Mouse (Mus musculus): ENCODE results near the gene Tnfrsf4. TPM values are rescaled to one million over a fixed set of nuclear protein-coding genes. Genes with fewer than 3 reads are reported as not detected.

Gene Tnfrsf4
- polyA plus RNA-seq, 1 experiment from 2014 or later = 0.39 TPM

DNA sequence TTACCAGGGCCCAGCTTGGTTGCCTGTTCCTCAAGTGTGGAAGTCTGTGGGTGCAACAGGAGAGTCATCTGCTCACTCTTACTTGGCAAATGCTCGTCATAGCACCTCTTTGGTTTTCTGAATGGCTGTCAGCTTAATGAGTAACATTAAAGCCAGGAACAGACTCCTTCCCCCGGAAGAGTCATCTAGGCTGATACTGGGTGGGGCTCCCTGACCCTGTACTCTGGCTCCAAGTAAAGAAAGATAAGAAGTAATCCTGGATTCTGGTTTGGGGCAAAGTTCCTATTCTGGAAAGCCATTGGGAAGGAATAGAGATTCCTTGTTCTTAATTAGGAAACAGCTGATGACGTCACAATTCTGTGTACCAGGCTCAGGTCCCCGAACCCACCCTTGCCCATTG lies 40.5 kb downstream of the Tnfrsf4 start:
- Histone ChIP-seq H3K9me3 (no peaks in the 10 kb centered on the region), H3K27me3 (no peaks in the 10 kb centered on the region), H3K4me3 (no peak overlapping the region), H3K9ac (no peak overlapping the region), H3K36me3 (no peaks in the 10 kb centered on the region), H3K27ac (no peak overlapping the region), H3K4me1 (peaks cover 12% of the 10 kb centered on the region; the same call in 1 of the 2 replicates), H3K4me2 (no peak overlapping the region)
- no peak for ATAC-seq (ENCODE audit: borderline replicate concordance, extremely low read depth, low FRiP score, low TSS enrichment)
- 73% methylated on average over 4 of the region's 4 CpGs for WGBS

DNA sequence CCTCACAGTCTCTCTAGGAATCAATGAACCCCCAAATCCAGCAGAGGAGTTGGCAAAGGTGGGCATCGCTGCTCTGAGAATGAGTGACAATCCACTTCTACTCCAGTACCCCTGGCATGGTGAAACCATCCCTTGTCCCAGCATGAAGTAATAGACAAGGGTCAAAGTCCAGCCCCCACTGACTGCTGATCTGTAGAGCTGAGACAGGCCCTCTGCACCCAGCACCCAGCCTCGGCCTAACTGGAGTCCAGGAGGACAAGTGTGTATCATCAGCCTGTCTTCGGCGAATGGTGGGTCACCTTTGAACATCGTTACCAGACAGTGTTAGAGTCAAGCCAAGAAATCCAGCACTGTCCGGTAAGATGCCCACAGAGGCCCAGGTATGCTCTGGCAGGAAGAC lies 41.0 kb downstream of the Tnfrsf4 start:
- Histone ChIP-seq H3K36me3 (no peaks in the 10 kb centered on the region), H3K27ac (no peak overlapping the region), H3K9me3 (no peaks in the 10 kb centered on the region), H3K4me3 (no peak overlapping the region), H3K27me3 (no peaks in the 10 kb centered on the region), H3K4me2 (no peak overlapping the region), H3K9ac (no peak overlapping the region), H3K4me1 (peaks cover 12% of the 10 kb centered on the region; the same call in 1 of the 2 replicates)
- no peak for ATAC-seq (ENCODE audit: borderline replicate concordance, extremely low read depth, low FRiP score, low TSS enrichment)
- WGBS = 90% methylated on average over 6 of the region's 6 CpGs

DNA sequence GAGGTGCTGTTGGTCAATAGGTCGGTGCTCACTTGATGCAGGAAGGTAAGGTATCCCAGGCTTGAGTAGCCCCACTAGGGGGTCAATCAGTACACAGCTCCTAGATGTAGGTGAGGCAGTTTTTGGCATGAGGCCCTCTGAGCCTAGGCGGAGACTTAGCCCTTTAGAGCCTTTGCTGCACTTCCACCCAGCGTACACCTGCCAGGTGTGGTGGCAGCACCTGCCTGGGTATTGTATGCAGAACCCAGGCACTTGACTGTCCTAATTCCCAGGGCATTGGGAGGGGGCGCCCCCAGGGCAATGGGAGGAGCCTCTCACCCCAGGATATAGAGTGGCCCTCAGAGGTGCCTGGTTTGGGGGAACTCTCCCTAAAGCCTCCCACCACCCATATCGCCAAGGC lies 41.5 kb downstream of the Tnfrsf4 start:
- H3K9me3 ChIP-seq = no peaks in the 10 kb centered on the region
- no peaks in the 10 kb centered on the region for H3K36me3 ChIP-seq
- ATAC-seq (ENCODE audit: borderline replicate concordance, extremely low read depth, low FRiP score, low TSS enrichment) = no peak
- H3K4me1 ChIP-seq = peaks cover 15% of the 10 kb centered on the region; the same call in 1 of the 2 replicates
- H3K27ac ChIP-seq = no peak overlapping the region
- no peak overlapping the region for H3K9ac ChIP-seq
- no peak overlapping the region for H3K4me2 ChIP-seq
- H3K27me3 ChIP-seq = no peaks in the 10 kb centered on the region
- 74% methylated on average over 5 of the region's 5 CpGs for WGBS
- H3K4me3 ChIP-seq = no peak overlapping the region

DNA sequence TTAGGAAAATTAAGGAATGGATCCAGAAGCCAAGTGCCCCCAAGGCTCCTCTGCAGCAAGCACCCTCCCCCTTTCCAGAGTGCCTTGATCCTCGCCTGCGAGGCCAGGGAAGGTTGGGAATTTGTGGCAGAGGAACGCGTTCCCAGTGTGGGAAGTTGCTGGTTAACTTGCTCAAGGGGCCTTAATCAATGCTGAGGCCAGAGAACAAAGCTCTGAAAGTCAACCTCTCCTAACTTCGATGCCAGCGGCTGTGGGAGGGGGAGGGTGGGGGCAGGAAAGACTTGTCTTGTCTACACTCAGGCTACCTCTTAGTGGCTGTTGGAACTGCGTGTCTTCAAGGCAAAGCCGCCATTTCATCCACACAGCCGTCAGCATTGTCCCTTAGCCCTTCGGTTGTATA lies 44.1 kb downstream of the Tnfrsf4 start:
- peak overlapping the region; percentile 46 for H3K4me3 ChIP-seq
- peak overlapping the region; percentile 55 for H3K27ac ChIP-seq
- no peak for ATAC-seq (ENCODE audit: borderline replicate concordance, extremely low read depth, low FRiP score, low TSS enrichment)
- peak overlapping the region; percentile 31; the same call in 1 of the 2 replicates for H3K9ac ChIP-seq
- H3K27me3 ChIP-seq = no peaks in the 10 kb centered on the region
- H3K4me1 ChIP-seq = peaks cover 11% of the 10 kb centered on the region; the same call in 1 of the 2 replicates
- no peaks in the 10 kb centered on the region for H3K36me3 ChIP-seq
- 46% methylated on average over 10 of the region's 10 CpGs for WGBS
- peak overlapping the region; percentile 49 for H3K4me2 ChIP-seq
- H3K9me3 ChIP-seq = no peaks in the 10 kb centered on the region

DNA sequence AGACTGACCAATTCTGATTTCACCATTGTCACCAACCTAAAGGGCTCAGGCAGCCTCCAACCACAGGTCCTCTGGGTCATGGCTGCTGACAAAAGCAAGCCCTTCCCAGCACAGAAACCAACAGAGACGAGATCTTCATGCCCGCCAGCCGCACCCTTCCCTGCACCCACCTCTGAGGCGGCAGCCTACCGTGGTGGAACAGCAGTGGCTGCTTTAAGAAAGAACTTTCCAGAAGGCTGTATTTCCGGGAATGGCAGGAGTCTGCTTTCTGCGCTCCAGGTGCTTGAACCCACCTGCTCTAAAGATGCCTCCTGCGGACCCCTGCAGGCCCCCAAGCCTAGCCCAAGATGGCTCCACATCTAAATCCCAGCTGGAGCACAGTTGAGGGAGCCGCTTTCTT lies 45.2 kb downstream of the Tnfrsf4 start:
- 55% methylated on average over 9 of the region's 9 CpGs for WGBS
- Histone ChIP-seq H3K4me2 (peak overlapping the region; percentile 49), H3K27ac (peak overlapping the region; percentile 96), H3K27me3 (no peaks in the 10 kb centered on the region), H3K9ac (peak overlapping the region; percentile 55), H3K9me3 (no peaks in the 10 kb centered on the region), H3K36me3 (no peaks in the 10 kb centered on the region), H3K4me1 (peaks cover 15% of the 10 kb centered on the region; the same call in 1 of the 2 replicates), H3K4me3 (peak overlapping the region; percentile 46)
- no peak for ATAC-seq (ENCODE audit: borderline replicate concordance, extremely low read depth, low FRiP score, low TSS enrichment)

DNA sequence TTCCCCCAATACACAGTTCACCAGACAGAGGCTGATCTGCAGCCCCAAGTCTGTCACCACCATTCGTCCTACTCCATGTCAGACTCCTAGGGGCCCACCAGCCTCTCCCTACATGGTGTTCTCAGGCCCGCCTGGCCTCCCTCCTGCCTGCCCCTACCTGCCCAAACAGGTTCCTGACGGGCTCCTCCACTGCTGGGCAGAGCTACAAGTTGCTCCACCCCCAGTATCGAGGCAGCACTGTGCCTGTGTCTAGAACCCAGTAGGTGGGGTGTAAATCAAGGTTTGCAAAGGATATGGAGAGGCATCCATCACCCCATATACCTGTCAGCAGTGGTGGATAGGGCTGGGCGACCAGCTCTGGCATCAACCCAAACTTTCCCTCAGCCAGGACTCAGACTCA lies 45.6 kb downstream of the Tnfrsf4 start, which contains the start of gene Ttll10:
Gene Ttll10, minus strand, starts transcription at position 154 of the 400 bp plus-strand sequence.
- H3K4me3 ChIP-seq = peak within 1 kb of the TSS; percentile 46
- H3K4me2 ChIP-seq = peak within 1 kb of the TSS; percentile 49
- ATAC-seq (ENCODE audit: borderline replicate concordance, extremely low read depth, low FRiP score, low TSS enrichment) = peak; percentile 83
- H3K27ac ChIP-seq = peak within 1 kb of the TSS; percentile 96
- H3K27me3 ChIP-seq = no peaks in the 10 kb centered on the region
- no peaks in the 10 kb centered on the region for H3K36me3 ChIP-seq
- H3K9me3 ChIP-seq = no peaks in the 10 kb centered on the region
- peak within 1 kb of the TSS; percentile 55 for H3K9ac ChIP-seq
- 30% methylated on average over 5 of the region's 5 CpGs for WGBS
- peaks cover 19% of the 10 kb centered on the region; the same call in 1 of the 2 replicates for H3K4me1 ChIP-seq

DNA sequence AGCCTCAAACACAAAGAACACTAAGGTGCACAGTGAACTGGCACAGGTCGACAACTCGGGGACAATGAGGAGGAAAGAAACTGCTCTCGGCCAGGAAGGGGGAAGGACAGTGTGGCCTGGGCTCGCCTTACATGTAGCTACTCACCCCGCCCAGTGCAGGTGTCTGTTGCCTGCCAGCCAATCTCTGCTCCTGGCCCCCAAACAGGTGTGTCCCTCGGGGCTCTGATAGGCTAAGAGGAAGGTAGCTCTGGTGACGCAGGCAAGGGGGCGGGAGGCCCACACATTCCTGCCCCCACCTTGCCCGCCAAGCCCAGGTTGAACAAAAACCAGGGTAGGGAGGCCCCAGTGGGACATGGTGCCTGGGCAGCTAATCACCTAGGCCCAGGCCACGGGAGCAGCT lies 46.1 kb downstream of the Tnfrsf4 start:
- no peaks in the 10 kb centered on the region for H3K36me3 ChIP-seq
- peak overlapping the region; percentile 49 for H3K4me2 ChIP-seq
- peak overlapping the region; percentile 96 for H3K27ac ChIP-seq
- peak overlapping the region; percentile 55 for H3K9ac ChIP-seq
- H3K9me3 ChIP-seq = no peaks in the 10 kb centered on the region
- H3K4me3 ChIP-seq = peak overlapping the region; percentile 46
- ATAC-seq (ENCODE audit: borderline replicate concordance, extremely low read depth, low FRiP score, low TSS enrichment) = peak; percentile 95
- no peaks in the 10 kb centered on the region for H3K27me3 ChIP-seq
- WGBS = 28% methylated on average over 10 of the region's 10 CpGs
- peaks cover 23% of the 10 kb centered on the region; the same call in 1 of the 2 replicates for H3K4me1 ChIP-seq

DNA sequence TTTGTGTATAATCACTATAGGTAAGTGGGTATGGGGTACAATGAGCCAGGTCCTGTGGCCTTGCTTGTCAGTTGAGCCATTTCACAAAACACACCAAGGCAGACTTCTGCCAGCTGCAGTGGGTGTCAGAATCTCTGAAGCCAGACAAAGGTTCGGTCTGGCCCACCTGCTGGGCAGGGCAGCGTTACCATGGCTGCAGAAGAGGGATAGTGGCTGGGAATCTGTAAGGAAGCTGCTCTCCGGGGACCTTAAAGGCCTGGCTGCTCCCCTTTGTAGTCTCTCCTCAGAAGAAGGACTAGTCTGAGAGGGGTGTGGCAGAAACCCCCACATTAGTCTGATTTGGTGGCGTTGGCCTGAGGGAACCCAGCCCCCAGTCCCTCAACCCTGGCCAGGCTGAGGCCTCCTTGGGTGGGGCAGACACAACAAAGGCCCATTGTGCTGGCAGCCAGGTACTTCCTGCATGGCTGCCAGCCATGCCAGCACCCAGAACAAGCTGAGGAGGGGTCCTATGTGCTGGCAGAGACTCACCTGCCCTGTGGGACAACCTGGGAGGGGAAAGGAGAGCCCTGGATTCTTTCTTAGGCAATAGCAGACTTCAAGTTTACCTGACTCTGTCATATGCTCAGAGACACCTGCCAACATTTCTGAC lies 50.3 kb downstream of the Tnfrsf4 start:
- H3K4me2 ChIP-seq = no peak overlapping the region
- no peaks in the 10 kb centered on the region for H3K9me3 ChIP-seq
- WGBS = 17% methylated on average over 4 of the region's 4 CpGs
- no peak for ATAC-seq (ENCODE audit: borderline replicate concordance, extremely low read depth, low FRiP score, low TSS enrichment)
- no peak overlapping the region for H3K4me3 ChIP-seq
- H3K27me3 ChIP-seq = no peaks in the 10 kb centered on the region
- peaks cover 22% of the 10 kb centered on the region; the same call in 1 of the 2 replicates for H3K4me1 ChIP-seq
- H3K36me3 ChIP-seq = no peaks in the 10 kb centered on the region
- peak overlapping the region; percentile 82 for H3K27ac ChIP-seq
- H3K9ac ChIP-seq = no peak overlapping the region

DNA sequence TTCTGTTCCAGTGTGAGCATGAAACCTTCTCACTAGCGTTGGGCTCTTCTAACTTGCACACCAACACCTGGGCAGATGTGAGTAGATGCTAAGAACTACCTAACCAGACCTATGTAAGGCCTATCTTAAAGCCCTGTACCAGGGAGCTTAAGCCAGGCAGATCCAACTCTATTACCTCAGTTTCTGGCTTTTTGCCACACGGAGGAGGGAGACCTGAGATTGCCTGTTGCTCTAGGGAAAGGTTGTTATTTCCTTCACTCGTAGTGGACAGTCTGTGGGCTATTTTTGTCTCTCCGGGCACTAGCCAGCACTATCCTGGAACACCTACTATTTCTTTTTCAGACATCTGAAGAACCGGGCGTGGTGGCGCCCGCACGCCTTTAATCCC lies 50.9 kb downstream of the Tnfrsf4 start:
- 72% methylated on average over 9 of the region's 9 CpGs for WGBS
- Histone ChIP-seq H3K27me3 (no peaks in the 10 kb centered on the region), H3K27ac (peak overlapping the region; percentile 82), H3K9me3 (no peaks in the 10 kb centered on the region), H3K4me2 (no peak overlapping the region), H3K9ac (no peak overlapping the region), H3K4me3 (no peak overlapping the region), H3K4me1 (peaks cover 22% of the 10 kb centered on the region; the same call in 1 of the 2 replicates), H3K36me3 (no peaks in the 10 kb centered on the region)
- no peak for ATAC-seq (ENCODE audit: borderline replicate concordance, extremely low read depth, low FRiP score, low TSS enrichment)

DNA sequence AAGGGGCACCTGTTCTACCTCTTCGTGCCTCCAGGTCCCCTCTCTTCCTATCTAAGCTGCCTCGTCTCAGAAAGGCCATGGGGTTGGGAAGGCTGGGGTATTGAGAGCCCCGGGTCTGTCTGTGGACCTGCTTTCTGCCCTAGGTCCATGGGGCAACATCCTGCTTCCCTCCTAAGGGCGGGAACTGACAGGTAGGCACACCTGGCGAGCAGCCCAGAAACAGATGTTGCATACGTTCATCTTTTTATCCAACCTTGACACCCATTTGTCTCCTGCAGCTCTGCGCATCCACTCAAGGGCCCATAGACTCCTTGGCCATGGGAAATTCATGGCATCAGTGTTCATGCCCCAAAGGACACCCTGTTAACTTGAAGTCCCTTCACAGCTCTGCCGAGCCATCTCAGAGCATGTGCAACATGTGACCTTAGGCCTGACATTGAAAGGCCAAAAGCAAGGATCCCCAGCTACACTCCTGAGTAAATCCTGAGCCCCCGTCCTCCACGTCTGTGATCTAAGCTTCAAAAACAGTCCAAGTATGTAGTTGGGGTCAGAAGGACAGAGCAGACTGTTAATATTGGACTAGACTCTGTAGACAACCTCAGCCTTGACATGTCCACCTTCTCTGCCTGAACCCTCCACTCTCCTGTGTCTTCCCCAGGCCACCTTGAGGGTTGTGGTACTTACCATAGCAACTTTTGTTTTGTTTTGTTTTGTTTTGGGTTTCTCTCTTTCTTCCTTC lies 51.7 kb downstream of the Tnfrsf4 start:
- H3K9ac ChIP-seq = no peak overlapping the region
- H3K36me3 ChIP-seq = no peaks in the 10 kb centered on the region
- ATAC-seq (ENCODE audit: borderline replicate concordance, extremely low read depth, low FRiP score, low TSS enrichment) = no peak
- WGBS = 81% methylated on average over 10 of the region's 10 CpGs
- no peak overlapping the region for H3K4me2 ChIP-seq
- H3K27me3 ChIP-seq = no peaks in the 10 kb centered on the region
- no peak overlapping the region for H3K4me3 ChIP-seq
- H3K9me3 ChIP-seq = no peaks in the 10 kb centered on the region
- peak overlapping the region; percentile 82; the same call in 1 of the 2 replicates for H3K27ac ChIP-seq
- peaks cover 17% of the 10 kb centered on the region; the same call in 1 of the 2 replicates for H3K4me1 ChIP-seq

Measured in lung, embryonic 15.5 days (tissue).